Mouse (Mus musculus) mature B cell (primary cell): ENCODE results near the gene Arl8a.

ENCODE experiments used
- in situ Hi-C: fragments of 300-500 bp; cut with MboI; formaldehyde crosslinking; loops from 2 replicates; pipeline ENCODE4 v1.14.3; 2019

Arl8a gene

DNA sequence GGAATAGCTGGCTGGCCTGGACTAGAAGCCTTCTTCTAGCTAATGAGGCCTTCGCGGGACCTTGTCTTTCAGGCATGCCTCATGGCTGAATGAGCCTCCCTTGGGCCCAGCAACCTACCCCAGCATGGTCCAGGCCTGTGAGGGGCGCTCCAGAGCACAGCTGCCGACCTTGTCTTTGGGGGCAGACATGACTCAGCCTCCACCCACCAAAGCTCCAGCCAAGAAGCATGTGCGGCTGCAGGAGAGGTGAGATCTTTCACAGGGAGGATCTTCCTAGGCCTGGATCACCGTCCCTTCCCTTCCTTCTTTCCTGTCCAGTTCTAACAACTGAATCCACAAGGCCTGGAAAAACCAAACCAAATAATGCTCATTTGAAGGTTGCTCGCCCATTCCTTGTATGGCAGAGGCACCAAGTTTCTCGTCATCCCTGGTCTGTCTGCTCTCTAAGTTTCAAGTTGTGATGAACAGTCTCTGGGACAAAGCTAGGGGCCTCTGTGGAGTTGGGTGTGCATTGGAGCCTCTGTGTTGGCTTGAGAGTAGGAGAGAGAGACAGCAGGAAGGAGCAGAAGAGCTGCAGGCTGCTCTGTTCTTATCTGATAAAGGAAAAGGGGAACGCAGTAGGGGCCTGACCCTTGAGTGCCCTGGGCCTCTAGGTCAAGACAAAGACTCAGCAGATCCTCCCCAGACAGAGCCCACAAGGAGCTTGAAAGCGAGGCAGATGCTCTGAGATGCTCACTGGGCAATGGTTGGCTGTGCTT, 12.8 kb upstream of the Arl8a start:
- in situ Hi-C loops: no loop called here

DNA sequence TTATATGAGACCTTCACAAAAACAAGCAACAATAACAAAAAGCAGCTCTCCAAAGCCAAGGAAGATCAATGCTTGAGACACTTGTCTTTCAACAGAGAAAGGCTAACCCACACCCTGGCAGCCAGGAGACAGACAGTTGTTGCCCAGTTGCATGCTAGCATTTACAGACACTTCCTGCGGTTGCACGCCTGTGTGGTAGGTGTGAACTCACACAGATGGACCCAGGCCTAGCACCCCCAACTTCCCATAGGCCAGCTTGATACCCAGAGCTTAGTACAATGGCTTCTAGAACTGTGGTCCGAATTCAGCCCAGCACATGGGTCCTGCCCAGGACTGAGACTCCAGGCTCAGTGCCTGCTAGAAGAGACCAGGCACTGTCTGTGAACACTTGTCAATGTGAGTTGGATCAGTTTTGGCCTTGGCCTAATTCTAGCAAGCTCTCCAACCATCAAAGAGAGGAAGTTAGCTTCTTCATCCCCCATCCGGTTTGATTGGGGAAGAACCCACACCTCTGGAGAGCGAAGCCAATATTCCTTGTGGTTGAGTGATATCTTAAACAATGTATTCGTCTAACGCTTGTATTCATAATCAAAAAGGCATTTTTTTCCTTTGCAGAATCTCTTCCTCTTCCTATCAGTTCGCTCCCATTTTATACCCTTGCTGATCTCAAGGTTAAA, 11.4 kb upstream of the Arl8a start:
- in situ Hi-C loops: no loop called here

DNA sequence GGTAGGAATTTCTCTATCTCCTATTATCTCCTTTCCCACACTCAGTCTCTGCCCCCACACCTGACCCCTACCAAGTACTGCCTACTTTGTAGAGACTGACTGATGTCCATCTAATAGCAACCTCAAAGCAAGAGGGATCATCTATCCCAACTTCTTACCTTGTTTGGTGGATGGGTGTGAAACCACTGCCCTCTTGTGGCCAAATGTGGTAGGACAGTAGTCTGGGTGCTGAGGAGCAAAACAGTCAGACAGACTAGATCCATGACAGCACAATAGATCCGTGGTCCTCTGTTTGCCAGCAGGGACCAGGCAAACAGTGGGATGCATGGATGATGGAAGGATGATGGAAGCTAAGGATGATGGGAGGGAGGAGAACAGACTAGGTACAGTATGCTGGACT, 10.1 kb upstream of the Arl8a start:
- in situ Hi-C loops: no loop called here

DNA sequence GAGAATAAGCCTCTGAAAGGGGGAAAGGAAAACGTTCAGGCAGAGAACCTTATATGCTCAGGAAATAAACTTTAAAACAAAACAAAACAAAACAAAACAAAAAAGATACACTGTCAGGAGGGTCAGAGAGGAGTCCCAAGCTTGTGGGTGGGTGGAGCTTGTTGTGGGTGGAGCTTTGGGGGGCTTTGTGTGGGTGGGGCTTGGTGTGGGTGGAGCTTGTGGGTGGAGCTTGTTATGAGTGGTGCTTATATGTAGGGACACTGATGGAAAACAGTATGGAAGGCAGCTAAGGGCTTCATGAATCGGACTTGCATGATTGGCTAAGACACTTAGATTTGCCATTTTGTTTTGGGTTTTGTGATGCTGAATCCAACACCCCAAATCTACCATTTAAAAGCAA, 6.7 kb upstream of the Arl8a start:
- in situ Hi-C loops: no loop called here

DNA sequence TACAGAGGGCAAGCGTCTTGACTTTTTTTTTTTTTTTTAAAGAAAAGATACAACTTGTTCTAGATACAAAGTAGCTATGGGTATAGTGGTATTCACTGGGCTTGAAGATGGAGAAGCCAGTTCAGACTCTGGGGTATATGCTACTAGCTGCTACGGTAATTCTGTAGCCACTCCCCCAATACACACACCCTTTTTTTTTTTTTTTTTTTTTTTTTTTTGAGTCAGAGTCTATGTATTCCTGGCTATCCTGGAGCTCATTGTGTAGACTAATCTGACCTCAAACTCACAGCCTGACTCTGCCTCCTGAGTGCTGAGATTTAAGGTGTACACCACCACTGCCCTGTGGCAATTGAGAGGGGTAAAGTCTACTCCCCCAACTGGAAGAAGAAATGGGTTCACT, 4.2 kb upstream of the Arl8a start:
- in situ Hi-C loops: no loop called here

DNA sequence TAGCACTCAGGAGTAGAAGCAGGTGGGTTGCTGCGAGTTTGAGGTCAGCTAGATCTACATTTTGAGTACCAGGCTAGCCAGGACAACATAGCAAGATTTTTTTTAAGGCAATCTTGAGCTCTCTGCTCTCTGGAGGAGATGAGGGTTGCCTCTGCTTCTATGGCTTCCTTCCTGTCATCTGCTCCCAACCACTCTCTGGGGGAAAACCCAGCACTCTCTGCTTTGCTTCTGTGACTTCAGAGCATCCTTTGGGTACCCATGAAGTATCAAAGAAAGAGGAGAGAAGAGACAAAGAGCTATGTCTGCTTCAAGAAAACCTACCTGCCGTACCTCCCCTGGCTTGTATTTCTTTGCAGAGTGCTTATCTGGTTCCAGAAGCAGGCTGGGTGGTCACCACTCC, 2.7 kb upstream of the Arl8a start:
- in situ Hi-C loops: no loop called here

DNA sequence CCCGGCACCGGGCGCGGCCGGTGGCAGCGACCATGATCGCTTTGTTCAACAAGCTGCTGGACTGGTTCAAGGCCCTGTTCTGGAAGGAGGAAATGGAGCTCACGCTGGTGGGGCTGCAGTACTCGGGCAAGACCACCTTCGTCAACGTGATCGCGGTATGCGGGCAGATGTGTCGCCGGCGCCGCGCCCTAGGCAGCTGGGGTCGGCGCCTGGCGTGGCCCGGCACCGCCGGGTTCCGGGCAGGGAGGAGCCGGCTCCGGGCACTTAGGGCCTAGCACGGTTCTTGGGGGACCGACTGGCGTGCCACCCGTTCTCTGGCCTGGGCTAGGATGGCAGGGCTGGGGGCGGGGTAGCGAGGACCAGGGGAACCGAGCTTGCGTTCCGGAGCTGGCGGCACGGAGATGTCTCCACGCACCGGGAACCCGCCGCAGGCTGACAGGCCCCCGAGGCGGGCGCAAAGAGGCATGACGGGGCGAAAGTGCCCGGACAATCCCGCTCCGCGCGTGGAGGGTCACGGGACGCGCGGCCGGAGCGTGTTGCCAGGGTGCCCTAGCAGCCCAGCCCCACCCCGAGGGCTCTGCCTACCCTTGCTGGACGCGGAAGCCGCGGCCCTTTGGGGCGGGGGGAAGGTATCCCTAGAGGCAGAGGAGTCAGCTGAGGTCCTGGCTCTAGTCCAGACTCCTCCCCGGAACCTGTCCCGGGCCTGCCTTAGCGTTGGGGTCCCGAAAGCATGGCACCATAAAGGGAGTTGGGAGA, 500 bp downstream of the Arl8a start:
- in situ Hi-C loops: no loop called here

DNA sequence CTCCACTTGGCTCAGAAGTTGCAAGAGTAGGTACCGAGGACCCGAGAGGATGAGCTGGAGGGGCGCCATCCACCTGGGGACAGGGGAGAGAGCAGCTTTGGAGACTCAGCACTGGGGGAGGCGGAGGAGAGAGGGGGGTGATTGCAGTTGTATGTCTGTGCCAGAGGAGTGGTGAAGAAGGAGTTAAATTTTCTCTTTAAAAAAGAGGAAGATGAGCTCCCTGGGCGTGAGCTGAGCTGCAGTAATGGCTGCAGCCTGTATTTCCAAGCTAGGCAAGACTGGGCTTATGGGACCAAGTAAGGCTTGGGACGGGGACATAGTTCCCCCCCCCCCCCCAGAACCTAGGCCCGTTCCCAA, 1.1 kb downstream of the Arl8a start:
- in situ Hi-C loops: no loop called here

DNA sequence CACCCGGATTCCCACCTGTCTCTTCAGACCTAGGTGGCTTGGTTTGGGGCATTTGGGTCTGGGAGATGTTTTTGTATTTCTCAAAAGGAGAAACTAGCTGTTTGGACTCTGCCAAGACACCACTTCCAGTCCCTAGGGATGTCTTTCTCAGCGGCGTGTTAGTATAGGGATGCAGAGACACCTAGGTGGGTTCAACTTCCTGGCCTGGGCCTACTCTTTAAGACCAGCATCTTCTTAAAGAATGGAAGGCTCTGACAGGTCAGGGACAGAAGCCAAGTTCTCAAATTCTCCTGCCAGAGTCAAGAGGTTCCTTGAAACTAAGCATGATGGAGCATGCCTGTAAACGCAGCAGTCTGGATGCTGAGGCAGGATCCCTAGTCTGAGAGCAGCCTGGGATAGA, 1.9 kb downstream of the Arl8a start:
- in situ Hi-C loops: no loop called here

DNA sequence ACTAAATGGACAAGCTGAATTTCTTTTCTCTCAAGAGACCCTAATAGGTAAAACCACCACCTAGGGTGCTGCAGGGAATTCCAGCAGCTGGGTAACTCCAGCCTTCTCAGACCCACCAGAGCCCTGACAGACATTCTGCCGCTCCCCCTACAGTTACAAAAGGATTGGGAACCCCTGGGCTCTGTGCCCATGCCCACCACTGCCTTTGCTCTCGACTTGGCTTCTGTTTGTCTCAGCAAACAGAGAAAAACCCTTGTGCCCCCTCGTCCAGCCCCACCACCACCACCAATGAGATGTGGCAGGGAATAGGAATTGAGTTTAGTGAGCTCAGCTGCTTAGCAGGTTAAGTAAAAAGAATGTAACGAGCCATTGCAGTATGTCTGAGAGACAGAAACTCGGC, 2.4 kb downstream of the Arl8a start:
- in situ Hi-C loops: no loop called here

DNA sequence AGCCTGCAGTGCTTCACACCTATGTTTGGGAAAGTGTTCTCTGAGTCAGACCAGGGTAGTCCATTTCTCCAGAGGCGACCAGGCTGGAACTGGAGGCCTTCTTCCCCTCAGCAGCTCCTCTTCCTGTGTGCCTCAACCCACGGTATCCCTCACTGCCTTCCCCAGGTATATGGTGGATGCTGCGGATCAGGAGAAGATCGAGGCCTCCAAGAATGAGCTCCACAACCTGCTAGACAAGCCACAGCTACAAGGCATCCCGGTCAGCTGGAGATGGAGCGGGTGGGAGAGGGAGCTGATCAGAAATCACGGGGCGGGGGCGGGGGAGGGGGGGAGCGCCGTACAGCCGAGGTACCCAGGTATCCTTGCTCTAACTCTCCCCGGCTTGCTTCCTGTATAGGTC, 7.4 kb downstream of the Arl8a start:
- in situ Hi-C loops: no loop called here

DNA sequence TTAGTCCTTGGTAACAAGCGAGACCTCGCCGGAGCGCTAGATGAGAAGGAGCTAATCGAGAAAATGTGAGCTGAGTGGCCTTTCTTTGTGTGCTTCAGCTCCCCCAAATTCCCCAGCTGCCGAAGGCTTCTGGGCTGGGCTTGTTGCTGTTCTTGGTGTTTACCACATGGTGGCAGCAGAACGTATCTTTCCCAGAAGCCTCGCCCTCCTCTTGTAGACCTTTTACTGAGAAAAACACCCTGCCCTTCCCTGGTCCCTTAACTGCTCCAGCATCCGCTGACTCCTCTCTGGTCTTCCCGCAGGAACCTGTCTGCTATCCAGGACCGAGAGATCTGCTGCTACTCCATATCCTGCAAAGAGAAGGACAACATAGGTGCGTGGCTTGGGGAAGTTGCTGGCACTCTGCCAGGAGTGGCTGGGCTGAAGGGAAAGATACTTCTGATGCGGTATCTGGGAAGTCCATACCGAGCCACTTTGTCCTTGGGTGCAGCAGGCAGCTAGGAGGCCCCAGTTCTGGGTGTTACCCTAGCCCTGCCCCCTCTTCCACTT, 7.9 kb downstream of the Arl8a start:
- in situ Hi-C loops: no loop called here

DNA sequence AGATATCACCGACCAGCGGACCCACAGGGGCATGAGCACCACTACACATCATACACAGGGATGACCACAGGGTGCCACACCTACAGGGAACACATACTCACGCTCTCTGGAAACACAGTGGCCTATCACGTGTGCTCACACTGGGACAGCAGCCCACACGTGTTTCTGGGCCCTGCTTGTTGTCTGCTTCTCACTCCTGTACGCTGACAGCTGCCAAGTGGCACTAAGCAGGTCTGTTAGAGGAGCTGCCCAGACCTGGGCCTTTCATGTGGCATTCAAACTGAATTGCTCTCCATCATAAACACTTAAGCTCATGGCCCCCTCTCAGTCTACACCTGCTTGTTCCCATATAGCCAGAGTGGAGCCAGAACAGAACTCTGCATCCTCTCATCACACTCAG, 9.7 kb downstream of the Arl8a start:
- in situ Hi-C loops: no loop called here

DNA sequence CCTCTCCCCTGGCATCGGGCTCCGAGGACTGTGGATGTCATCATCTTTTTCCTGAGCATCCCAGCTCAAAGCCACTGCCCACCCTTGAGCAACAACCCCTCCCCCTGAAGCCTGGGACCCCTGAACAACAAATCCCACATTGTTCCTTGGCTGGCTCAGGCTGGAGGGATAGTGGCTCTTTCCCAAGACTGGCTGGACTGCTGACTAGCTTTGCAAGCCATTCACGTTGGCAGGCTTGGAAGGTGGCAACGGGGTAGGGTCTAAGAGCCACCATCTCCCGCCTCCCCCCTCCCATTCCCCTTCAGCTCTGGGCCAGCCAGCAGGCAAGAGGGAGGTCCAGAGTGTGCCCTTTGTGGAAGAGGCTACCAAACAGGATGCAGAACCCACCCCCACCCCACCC, 12.0 kb downstream of the Arl8a start:
- in situ Hi-C loops: no loop called here

DNA sequence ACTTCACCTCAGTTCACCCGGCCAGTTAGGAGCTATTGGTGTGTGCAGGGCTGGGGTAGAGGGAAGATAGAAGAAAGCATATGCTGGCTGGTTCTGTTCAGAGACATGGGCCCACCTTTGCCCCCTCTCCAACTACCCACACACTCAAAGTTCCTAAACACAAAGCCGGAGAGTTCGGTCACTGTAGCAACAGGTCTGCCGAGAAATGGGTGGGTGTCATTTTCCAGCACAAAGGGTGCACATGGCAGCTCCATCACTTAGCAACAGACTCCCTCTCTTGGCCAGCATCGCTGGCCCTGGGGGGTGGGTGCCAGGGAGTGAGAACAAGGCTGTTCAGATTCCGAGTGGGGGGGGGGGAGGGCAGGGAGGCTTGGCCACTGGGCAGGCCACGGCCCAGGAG, 12.4 kb downstream of the Arl8a start:
- in situ Hi-C loops: no loop called here

DNA sequence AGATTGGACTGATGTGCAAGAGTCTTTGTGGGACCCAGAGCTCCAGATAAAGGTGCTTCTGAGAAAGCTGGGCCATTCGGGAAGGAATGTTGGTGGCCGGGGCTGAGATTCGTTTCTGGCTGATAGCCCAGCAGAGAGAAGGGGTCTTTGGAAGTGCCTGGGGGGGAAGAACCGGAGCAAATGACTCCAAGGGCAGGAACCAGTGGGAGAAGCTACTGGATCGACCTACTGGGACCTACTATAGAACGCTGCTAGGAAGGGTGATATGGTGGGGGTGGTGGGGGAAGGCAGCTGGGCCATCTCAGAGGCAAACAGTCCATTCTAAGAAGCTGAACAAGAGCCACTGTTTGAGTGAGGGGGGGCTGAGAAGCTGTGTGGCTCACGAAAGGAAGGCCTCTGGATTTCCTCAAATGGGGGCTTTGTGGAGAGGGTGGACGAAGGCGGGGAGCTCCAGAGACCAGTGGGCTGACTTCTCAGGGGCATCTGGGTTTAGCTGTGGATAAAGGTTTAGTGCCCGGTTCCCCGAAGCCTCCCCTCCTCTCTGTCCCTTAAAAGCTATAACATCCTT, 13.0 kb downstream of the Arl8a start:
- in situ Hi-C loops: no loop called here

DNA sequence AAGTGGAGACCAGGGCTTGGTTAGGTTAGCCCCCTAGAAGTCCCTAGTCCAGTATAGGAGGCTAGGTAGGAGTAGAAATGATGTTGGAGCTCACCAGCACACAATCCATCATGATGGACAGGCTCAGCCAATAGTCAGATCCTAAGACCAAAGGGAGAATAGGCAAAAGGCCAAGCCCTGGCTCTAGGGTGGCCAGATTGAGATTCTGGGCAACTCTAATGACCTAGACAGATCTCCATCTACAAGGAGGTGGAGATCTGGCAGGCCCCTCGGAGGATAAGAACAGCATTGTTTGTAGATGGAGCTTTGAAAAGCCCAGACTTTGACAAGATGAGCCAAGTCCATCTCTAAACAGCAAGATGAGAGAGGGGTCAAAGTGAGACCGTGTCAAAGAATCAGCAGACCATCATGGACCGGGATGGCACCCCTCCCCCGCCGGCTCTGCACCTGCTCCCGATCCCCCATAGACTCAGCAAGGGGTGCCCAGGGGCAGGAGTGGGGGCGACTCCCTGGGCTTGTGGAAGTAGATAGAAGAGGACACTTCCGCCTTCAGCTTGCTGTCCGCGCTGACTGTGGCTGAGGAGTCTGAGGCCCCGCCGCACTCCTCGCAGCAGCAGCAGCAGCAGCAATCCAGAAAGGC, 13.9 kb downstream of the Arl8a start:
- in situ Hi-C loops: no loop called here

DNA sequence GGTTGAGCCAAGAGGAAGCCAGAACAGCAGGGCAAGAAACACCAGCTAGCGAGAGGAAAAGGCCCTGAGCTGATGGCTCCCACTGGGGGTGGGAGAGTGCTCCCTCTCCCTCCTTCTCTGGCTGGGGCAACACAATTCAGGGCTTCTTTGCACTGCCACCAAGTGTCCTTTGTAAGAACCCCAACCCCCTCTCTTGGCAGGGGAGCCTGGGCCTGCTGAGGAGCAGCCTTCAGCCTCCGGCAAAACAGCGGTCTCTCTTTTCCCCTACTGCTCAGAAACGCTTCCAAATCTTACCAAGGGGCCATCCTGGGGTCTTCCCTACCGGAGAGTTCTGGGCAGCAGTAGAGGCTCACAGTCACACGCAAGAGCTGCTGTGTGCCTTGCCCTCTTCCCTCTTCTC, 16.1 kb downstream of the Arl8a start:
- in situ Hi-C loops: no loop called here

DNA sequence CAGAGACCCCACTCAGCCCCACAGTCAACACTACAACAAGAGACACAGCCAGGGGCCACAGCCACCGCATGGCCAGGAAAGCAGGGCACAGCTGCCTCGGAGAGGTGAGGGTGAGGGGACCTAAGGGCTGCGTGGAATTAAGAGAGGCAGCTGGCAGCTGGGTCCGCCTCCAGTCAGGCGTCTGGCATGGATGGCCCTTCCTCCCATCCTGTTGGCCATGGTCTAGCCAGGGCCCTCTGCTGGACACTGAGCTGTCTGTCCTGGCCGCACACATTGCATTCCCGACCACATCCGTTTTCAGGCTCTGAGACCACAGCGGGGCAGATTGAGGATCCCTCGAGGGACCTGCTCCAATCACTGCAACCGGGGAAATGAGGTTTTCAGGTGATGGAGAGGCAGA, 20.8 kb downstream of the Arl8a start, which contains the start of gene Gpr37l1:
Gpr37l1 (minus strand) TSS at position 247 of the 400 bp plus-strand sequence.
- in situ Hi-C loops: no loop called here

DNA sequence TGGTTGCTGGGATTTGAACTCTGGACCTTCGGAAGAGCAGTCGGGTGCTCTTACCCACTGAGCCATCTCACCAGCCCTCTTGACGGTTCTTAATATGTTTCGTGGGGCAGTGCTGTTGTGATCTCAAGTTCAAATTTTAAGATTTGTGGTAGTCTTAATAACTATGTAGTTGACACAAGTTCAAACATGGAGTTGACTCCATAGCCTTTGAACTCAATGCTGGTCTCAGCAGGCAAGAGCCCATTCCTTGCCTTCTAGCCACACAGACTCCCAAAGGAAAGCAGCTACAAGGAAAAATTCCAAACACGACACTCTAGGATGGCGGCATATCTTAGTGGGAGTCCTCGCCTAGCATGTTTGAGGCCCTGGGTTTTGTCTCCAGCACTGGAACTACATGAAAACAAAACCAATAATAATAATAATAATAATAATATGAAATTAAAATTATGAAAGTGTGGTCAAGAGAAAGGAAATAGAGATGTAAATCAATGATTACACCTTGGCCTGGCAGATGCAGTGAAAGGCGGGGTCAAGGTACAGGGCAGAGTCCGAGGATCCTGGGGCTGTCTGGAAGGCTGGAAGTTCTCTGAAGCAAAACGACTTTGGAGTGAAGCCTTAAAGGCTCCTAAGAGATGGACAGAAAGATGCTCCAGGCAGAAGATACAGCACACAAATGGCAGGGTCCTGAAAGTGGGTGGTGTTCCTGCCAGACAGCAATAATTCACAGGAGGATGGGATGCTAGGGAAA, 22.0 kb downstream of the Arl8a start:
- in situ Hi-C loops: no loop called here

DNA sequence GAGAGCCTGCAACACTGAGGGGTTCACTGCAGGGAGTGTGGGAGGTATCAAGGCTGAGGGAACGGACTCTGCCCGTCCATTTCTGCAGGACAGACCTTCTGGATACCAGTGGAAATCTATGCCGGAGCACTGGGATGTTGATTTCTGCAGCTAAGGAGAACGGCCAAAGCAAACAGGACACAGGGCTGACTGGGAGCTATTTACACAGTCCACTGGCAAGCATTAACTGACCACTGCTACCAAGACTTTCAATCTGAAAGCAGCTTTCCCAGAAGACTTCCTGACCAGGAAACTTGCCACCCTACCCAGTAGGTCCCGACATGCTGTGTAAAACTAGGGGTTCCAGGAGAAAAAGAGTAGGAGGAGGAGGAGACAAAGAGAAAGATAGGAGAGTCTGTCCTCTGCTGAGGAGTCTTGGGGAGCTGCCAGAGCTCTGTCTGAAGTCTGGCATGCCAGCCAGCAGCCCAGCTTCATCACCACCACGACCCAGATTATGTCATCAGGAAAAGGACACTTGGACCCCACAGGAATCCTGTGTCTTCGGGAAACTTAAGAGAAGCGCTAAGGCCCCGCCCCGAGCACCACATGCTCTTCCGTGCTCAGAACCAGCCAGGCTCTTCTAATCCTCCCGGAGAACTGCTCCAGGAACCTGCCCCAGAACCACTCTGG, 23.1 kb downstream of the Arl8a start:
- in situ Hi-C loops: no loop called here
